Mouse (Mus musculus): ENCODE measurements around the gene Htt.

DNA sequence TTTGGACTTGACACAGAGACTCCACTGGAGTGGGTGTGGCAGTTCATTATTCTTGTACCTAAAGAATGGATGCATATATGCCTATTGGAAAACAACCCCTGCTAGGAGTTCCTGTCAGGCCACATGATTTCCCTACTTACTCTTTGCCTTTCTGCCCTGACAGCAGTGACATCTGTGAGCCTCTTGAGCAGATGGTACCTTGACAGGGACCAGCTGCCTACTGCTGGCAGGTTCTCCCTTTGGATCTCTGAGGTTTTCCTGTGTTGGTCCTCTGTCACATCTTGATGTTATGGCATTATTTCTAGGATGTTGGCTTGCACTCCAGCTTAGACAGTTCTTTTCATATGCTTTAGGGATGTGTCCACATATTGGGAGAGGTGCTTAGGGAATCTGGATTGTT, 32.4 kb upstream of the Htt start:
- TF ChIP-seq GATA1 (IDR thresholded peaks at IDR 0.05; ENCODE audit: borderline replicate concordance, low read length) (no peak), FLI1 (IDR thresholded peaks at IDR 0.05; ENCODE audit: low read length) (no peak)

Measured in megakaryocyte, embryonic 14.5 days (primary cell).